Mouse (Mus musculus): ENCODE measurements around the gene Hcn3. TPM values are rescaled to one million over a fixed set of nuclear protein-coding genes. Genes with fewer than 3 reads are reported as not detected.

Gene Hcn3
- 19.5 and 23.2 TPM in 2 replicates for polyA plus RNA-seq (2016; fragmentation: Nextera tagmentation; extraction: Ambion mirVana)

GRCm38 (mm10) chr3:89159616-89160344 lies at the start of gene Hcn3:
Hcn3 (minus strand) TSS chr3:89160196.
- peak within 1 kb of the TSS; percentile 67 for H3K9ac ChIP-seq
- no peaks in the 10 kb centered on the region for H3K36me3 ChIP-seq
- peaks cover 23% of the 10 kb centered on the region for H3K4me1 ChIP-seq
- peak; percentile 81 for ATAC-seq (ENCODE audit: low FRiP score, low read depth)
- WGBS, result under 1% methylated on average over 66 of the region's 66 CpGs
- H3K27ac ChIP-seq, result no peak within 1 kb of the TSS
- H3K4me3 ChIP-seq, result peak within 1 kb of the TSS; percentile 65
- peak within 1 kb of the TSS; percentile 92 for H3K4me2 ChIP-seq (replicated peaks)
- no peaks in the 10 kb centered on the region for H3K9me3 ChIP-seq
- no peaks in the 10 kb centered on the region for H3K27me3 ChIP-seq (replicated peaks)

- H3K4me2 ChIP-seq (replicated peaks), result no peak overlapping the region
- 0 out of 2 replicates have a peak overlapping the region, but pooled peaks have one; percentile 2 for H3K9ac ChIP-seq
- no peak overlapping the region for H3K4me3 ChIP-seq
- H3K4me1 ChIP-seq, result peaks cover 14% of the 10 kb centered on the region
- no peaks in the 10 kb centered on the region for H3K27me3 ChIP-seq (replicated peaks)
- H3K36me3 ChIP-seq, result peaks cover 63% of the 10 kb centered on the region
- no peaks in the 10 kb centered on the region for H3K9me3 ChIP-seq
- WGBS, result 91% methylated on average over 7 of the region's 7 CpGs
- ATAC-seq (ENCODE audit: low FRiP score, low read depth), result no peak
- no peak overlapping the region for H3K27ac ChIP-seq
These were observed 49.7 kb upstream of the Hcn3 start for GRCm38 (mm10) chr3:89209731-89210130.

- ATAC-seq (ENCODE audit: low FRiP score, low read depth), result no peak
- Histone ChIP-seq H3K27ac (no peak overlapping the region), H3K4me1 (peaks cover 10% of the 10 kb centered on the region), H3K4me2 (replicated peaks) (no peak overlapping the region), H3K9me3 (no peaks in the 10 kb centered on the region), H3K27me3 (replicated peaks) (no peaks in the 10 kb centered on the region), H3K9ac (0 out of 2 replicates have a peak overlapping the region, but pooled peaks have one; percentile 2), H3K4me3 (no peak overlapping the region), H3K36me3 (peaks cover 70% of the 10 kb centered on the region)
- 85% methylated on average over 6 of the region's 6 CpGs for WGBS
These were observed 48.7 kb upstream of the Hcn3 start for GRCm38 (mm10) chr3:89208736-89209135.

DNA sequence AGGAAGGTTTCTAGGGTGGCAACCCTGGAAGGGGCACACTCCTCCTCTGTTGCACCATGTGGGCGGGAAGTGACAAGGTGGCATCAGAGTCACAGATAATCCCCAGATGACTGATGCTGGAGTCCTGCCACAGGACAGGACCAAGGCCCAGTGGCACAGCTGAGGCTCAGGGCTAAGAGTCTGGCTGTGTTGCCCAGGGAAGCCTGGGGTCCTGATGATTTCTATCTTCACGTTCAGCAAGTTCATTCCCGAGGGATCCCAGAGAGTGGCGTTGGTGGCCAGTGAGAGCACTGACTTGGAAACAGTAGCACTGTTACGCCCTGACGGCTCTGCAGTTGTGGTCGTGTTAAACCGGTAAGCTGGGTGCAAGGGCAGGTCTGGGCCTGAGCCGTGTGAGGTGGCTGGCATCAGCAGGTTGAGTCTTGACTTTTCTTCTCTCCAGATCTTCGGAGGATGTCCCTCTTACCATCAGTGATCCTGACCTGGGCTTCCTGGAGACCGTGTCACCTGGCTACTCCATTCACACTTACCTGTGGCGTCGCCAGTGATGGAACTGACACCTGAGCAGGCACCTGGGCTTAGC lies 48.2 kb upstream of the Hcn3 start:
- Histone ChIP-seq H3K27me3 (replicated peaks) (no peaks in the 10 kb centered on the region), H3K27ac (no peak overlapping the region), H3K4me2 (replicated peaks) (0 out of 2 replicates have a peak overlapping the region, but pooled peaks have one; percentile 3), H3K4me3 (no peak overlapping the region), H3K9ac (no peak overlapping the region), H3K36me3 (peaks cover 70% of the 10 kb centered on the region), H3K9me3 (no peaks in the 10 kb centered on the region), H3K4me1 (peaks cover 12% of the 10 kb centered on the region)
- 92% methylated on average over 13 of the region's 13 CpGs for WGBS
- ATAC-seq (ENCODE audit: low FRiP score, low read depth), result no peak

DNA sequence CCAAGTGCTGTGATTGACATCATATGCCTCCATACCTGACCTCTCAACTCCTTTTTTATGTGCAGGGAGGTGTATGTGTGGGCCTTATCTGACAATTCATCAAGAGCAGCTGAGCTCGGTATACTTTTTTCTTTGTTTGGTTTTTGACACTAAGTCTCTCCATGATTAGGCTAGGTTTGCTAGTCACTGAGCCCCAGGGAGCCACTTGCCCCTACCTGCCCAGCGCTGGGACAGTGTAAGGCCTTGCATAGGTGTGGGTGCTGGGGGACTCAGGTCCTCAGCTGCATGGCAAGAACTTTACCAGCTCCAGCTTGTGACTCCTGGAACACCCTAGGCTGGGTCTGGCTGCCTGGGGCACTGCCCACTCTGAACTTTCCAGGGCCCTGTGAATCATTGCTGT lies 46.7 kb upstream of the Hcn3 start:
- no peak overlapping the region for H3K4me2 ChIP-seq (replicated peaks)
- ATAC-seq (ENCODE audit: low FRiP score, low read depth), result no peak
- H3K27ac ChIP-seq, result no peak overlapping the region
- no peak overlapping the region for H3K9ac ChIP-seq
- peaks cover 6% of the 10 kb centered on the region for H3K4me1 ChIP-seq
- H3K9me3 ChIP-seq, result no peaks in the 10 kb centered on the region
- 93% methylated on average over 2 of the region's 2 CpGs for WGBS
- H3K27me3 ChIP-seq (replicated peaks), result no peaks in the 10 kb centered on the region
- H3K36me3 ChIP-seq, result peaks cover 70% of the 10 kb centered on the region
- no peak overlapping the region for H3K4me3 ChIP-seq

- H3K4me2 ChIP-seq (replicated peaks), result no peak overlapping the region
- H3K4me3 ChIP-seq, result no peak overlapping the region
- no peak overlapping the region for H3K9ac ChIP-seq
- no peaks in the 10 kb centered on the region for H3K27me3 ChIP-seq (replicated peaks)
- H3K27ac ChIP-seq, result no peak overlapping the region
- ATAC-seq (ENCODE audit: low FRiP score, low read depth), result no peak
- WGBS, result 93% methylated on average over 7 of the region's 7 CpGs
- peaks cover 69% of the 10 kb centered on the region for H3K36me3 ChIP-seq
- no peaks in the 10 kb centered on the region for H3K9me3 ChIP-seq
- H3K4me1 ChIP-seq, result peaks cover 6% of the 10 kb centered on the region
These were observed 46.1 kb upstream of the Hcn3 start for GRCm38 (mm10) chr3:89206079-89206478.

DNA sequence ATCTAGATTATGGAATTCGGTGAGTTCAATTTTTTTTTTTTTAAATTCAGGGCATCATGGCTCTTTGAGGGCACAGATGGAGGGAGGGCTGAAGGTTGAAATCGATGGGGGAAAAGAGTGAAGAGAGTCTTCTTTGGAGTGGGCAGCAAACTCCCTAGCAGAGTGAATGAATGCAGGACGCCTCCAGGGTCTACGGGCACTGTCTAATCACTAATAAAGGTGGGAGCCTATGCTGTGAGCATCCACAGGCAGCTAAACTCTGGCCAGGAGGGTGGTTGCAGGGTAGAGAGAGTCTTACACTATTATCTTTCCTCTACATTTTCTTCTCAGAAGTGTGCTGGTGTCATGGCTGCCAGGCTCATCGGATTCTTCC lies 43.1 kb upstream of the Hcn3 start:
- H3K9me3 ChIP-seq, result no peaks in the 10 kb centered on the region
- H3K9ac ChIP-seq, result peak overlapping the region; percentile 62
- peak overlapping the region; percentile 70 for H3K4me2 ChIP-seq (replicated peaks)
- 40% methylated on average over 5 of the region's 5 CpGs for WGBS
- H3K4me1 ChIP-seq, result peaks cover 6% of the 10 kb centered on the region
- ATAC-seq (ENCODE audit: low FRiP score, low read depth), result 0 out of 2 replicates have a peak, but pooled peaks have one; percentile 16
- H3K4me3 ChIP-seq, result peak overlapping the region; percentile 43
- H3K27me3 ChIP-seq (replicated peaks), result no peaks in the 10 kb centered on the region
- peaks cover 39% of the 10 kb centered on the region for H3K36me3 ChIP-seq
- H3K27ac ChIP-seq, result no peak overlapping the region

DNA sequence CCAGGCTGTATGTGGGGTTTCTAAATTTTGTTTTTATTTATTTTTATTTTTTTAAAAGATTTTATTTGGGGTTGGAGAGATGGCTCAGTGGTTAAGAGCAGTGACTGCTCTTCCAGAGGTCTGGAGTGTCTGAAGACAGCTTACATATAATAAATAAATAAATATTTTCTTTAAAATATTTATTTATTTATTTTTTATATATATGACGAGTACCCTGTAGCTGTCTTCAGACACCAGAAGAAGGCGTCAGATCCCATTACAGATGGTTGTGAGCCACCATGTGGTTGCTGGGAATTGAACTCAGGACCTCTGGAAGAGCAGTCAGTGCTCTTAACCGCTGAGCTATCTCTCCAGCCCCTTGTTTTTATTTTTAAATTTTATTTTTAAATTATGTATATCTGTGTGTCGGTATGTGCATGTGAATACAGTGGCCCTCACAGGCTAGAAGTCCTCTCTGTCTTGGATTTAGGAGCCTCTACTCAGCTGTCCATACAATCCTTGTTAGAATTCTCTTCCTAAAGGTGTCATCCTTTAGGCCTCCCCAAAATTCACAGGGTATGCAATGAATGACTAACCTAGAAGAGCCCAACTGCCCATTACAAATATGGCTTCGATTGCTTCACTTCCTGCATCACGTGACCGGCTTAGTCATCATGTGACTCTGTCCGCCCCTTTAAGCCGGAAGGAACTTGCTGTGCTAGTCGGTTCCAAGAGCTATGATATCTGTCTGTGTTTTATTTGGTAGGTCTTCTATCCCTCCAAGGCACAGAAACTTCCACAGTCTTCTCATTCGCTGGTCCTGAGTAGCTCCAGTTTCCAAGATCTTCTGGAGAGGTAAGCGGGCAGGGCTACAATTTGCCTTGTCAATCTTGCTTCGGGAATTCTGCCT lies 42.5 kb upstream of the Hcn3 start, which contains the start of gene Gba:
Gene Gba (plus strand): TSS at position 676 of the 889 bp plus-strand sequence.
- no peak within 1 kb of the TSS for H3K27ac ChIP-seq
- H3K9ac ChIP-seq, result peak within 1 kb of the TSS; percentile 62
- peak within 1 kb of the TSS; percentile 70 for H3K4me2 ChIP-seq (replicated peaks)
- peaks cover 6% of the 10 kb centered on the region for H3K4me1 ChIP-seq
- H3K27me3 ChIP-seq (replicated peaks), result no peaks in the 10 kb centered on the region
- peak; percentile 83 for ATAC-seq (ENCODE audit: low FRiP score, low read depth)
- peak within 1 kb of the TSS; percentile 43 for H3K4me3 ChIP-seq
- no peaks in the 10 kb centered on the region for H3K9me3 ChIP-seq
- WGBS, result 28% methylated on average over 13 of the region's 13 CpGs
- H3K36me3 ChIP-seq, result peaks cover 33% of the 10 kb centered on the region

- ATAC-seq (ENCODE audit: low FRiP score, low read depth), result no peak
- 79% methylated on average over 3 of the region's 3 CpGs for WGBS
- no peak overlapping the region for H3K4me3 ChIP-seq
These were observed 39.8 kb upstream of the Hcn3 start for GRCm38 (mm10) chr3:89199839-89200238.

DNA sequence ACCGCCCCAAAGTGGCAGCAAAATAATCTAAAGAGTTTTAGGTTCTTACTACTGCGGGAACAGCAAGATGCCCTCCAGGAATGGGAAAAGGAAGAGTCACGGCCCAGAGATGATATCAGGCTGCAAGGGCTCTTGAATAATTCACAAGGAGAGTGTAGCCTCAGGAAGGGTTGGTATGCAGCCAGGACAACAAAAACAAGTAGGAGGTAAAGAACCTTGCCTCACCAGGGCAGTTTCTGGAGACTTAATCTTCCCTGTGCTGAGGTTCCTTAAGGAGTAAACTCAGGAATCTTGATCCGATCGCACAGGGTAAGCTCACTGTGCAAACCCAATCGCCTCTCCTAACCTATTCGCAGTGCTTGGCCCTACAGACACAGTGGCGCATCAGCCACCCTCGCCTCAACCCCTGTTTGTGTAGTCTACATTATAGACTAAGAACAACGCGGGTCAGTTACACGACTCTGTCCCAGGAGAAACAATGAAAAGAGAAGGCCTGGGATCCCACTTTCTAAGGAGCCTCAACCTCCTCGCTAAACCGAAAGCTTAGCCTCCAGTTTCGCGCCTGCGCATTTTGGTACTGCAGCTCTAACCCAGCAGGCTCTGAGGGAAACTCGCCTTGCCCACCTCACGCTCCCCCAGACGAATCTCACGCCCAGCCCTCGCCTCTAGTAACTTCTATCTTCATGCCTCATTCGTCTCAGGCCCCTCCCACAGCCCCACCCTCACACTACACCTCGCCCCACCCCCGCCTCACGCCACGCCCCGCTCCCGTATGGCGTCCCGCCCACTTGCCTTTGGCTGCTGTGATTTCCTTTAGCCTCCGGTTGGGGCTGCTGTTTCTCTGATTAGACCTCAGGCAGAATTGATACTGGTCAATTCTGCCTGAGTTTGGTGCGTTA lies 36.2 kb upstream of the Hcn3 start:
- Histone ChIP-seq H3K27ac (peak overlapping the region; percentile 38; the same call in 1 of the 2 replicates), H3K4me3 (peak overlapping the region; percentile 22), H3K36me3 (no peaks in the 10 kb centered on the region), H3K4me2 (replicated peaks) (peak overlapping the region; percentile 59), H3K4me1 (0 out of 2 replicates have a peak, but pooled peaks cover 6% of the 10 kb centered on the region), H3K9ac (peak overlapping the region; percentile 40), H3K27me3 (replicated peaks) (no peaks in the 10 kb centered on the region), H3K9me3 (no peaks in the 10 kb centered on the region)
- WGBS, result 9% methylated on average over 33 of the region's 33 CpGs
- peak; percentile 94 for ATAC-seq (ENCODE audit: low FRiP score, low read depth)

More at GRCm38 (mm10) chr3:89199839-89200238, 39.8 kb upstream of the Hcn3 start:
- no peak overlapping the region for H3K4me2 ChIP-seq (replicated peaks)
- H3K9ac ChIP-seq, result no peak overlapping the region
- no peaks in the 10 kb centered on the region for H3K9me3 ChIP-seq
- H3K4me1 ChIP-seq, result peaks cover 12% of the 10 kb centered on the region
- peaks cover 7% of the 10 kb centered on the region; the same call in 1 of the 2 replicates for H3K36me3 ChIP-seq
- no peaks in the 10 kb centered on the region for H3K27me3 ChIP-seq (replicated peaks)
- H3K27ac ChIP-seq, result no peak overlapping the region

DNA sequence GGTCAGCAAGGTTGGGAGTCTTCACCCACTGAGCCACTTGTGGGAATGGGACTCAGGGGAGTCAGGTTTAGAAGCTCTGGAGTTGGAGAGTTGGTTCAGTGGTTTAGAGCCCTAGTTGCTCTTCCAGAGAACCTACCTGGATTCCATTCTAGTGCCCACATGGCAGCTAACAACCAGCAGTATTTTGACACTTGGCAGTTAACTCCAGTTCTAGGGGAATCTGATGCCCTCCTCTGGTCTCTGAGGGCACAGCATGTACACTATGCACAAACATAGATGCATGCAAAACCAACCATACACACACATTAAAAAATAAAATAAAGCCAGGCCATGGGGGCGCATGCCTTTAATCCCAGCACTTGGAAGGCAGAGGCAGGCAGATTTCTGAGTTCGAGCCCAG lies 33.9 kb upstream of the Hcn3 start:
- Histone ChIP-seq H3K4me1 (0 out of 2 replicates have a peak, but pooled peaks cover 6% of the 10 kb centered on the region), H3K9ac (no peak overlapping the region), H3K4me3 (no peak overlapping the region), H3K9me3 (no peaks in the 10 kb centered on the region), H3K4me2 (replicated peaks) (no peak overlapping the region), H3K27ac (no peak overlapping the region), H3K36me3 (peaks cover 2% of the 10 kb centered on the region), H3K27me3 (replicated peaks) (no peaks in the 10 kb centered on the region)
- no peak for ATAC-seq (ENCODE audit: low FRiP score, low read depth)
- WGBS, result 87% methylated on average over 2 of the region's 2 CpGs
